Mouse (Mus musculus): ENCODE results near the gene Lin7c. TPM values are rescaled to one million over a fixed set of nuclear protein-coding genes. Genes with fewer than 3 reads are reported as not detected.

Lin7c gene
- polyA plus RNA-seq, 2 experiments = 20.5 to 53.4 TPM

- no peak for TF ChIP-seq POLR2A (IDR thresholded peaks at IDR 0.05; ENCODE audit: borderline replicate concordance, extremely low read depth, insufficient read depth, insufficient read length)
- 53% methylated on average over 2 of the region's 2 CpGs for WGBS
- Histone ChIP-seq H3K9me3 (ENCODE audit: control insufficient read depth, low read length) (no peaks in the 10 kb centered on the region), H3K4me3 (replicated peaks; ENCODE audit: low read length) (no peak overlapping the region), H3K4me2 (replicated peaks; ENCODE audit: low read depth, low read length, severe bottlenecking) (no peak overlapping the region), H3K36me3 (ENCODE audit: control insufficient read depth, insufficient read depth, low read length) (no peaks in the 10 kb centered on the region), H3K9ac (ENCODE audit: low read depth, low read length, severe bottlenecking) (no peak overlapping the region), H3K27ac (replicated peaks; ENCODE audit: low read depth, low read length) (no peak overlapping the region), H3K4me1 (ENCODE audit: control insufficient read depth, insufficient read depth, low read length) (peaks cover 16% of the 10 kb centered on the region), H3K27me3 (ENCODE audit: control insufficient read depth, insufficient read depth, low read length) (no peaks in the 10 kb centered on the region)
- ATAC-seq (ENCODE audit: low FRiP score, low read depth) (no peak), DNase-seq (ENCODE audit: low spot score) (no peak)
Measured at GRCm38 (mm10) chr2:109936410-109936755, 45.7 kb downstream of the Lin7c start.

- Histone ChIP-seq H3K4me2 (replicated peaks; ENCODE audit: low read depth, low read length, severe bottlenecking) (no peak overlapping the region), H3K9me3 (ENCODE audit: control insufficient read depth, low read length) (no peaks in the 10 kb centered on the region), H3K27me3 (ENCODE audit: control insufficient read depth, insufficient read depth, low read length) (no peaks in the 10 kb centered on the region), H3K27ac (replicated peaks; ENCODE audit: low read depth, low read length) (no peak overlapping the region), H3K36me3 (ENCODE audit: control insufficient read depth, insufficient read depth, low read length) (no peaks in the 10 kb centered on the region), H3K9ac (ENCODE audit: low read depth, low read length, severe bottlenecking) (no peak overlapping the region), H3K4me1 (ENCODE audit: control insufficient read depth, insufficient read depth, low read length) (peaks cover 11% of the 10 kb centered on the region; the same call in 1 of the 2 replicates), H3K4me3 (replicated peaks; ENCODE audit: low read length) (no peak overlapping the region)
- no peak for TF ChIP-seq POLR2A (IDR thresholded peaks at IDR 0.05; ENCODE audit: borderline replicate concordance, extremely low read depth, insufficient read depth, insufficient read length)
- no peak for ATAC-seq (ENCODE audit: low FRiP score, low read depth)
- 26% methylated on average over 5 of the region's 5 CpGs for WGBS
- no peak for DNase-seq (ENCODE audit: low spot score)
Measured at GRCm38 (mm10) chr2:109941973-109942444, 51.4 kb downstream of the Lin7c start.

GRCm38 (mm10) chr2:109942810-109943570, 52.3 kb downstream of the Lin7c start:
- no peak overlapping the region for H3K27ac ChIP-seq (replicated peaks; ENCODE audit: low read depth, low read length)
- WGBS = 75% methylated on average over 8 of the region's 8 CpGs

GRCm38 (mm10) chr2:109944995-109945394, 54.3 kb downstream of the Lin7c start:
- Histone ChIP-seq H3K9ac (ENCODE audit: low read depth, low read length, severe bottlenecking) (no peak overlapping the region), H3K4me1 (ENCODE audit: control insufficient read depth, insufficient read depth, low read length) (peaks cover 11% of the 10 kb centered on the region; the same call in 1 of the 2 replicates), H3K9me3 (ENCODE audit: control insufficient read depth, low read length) (no peaks in the 10 kb centered on the region), H3K27me3 (ENCODE audit: control insufficient read depth, insufficient read depth, low read length) (no peaks in the 10 kb centered on the region), H3K36me3 (ENCODE audit: control insufficient read depth, insufficient read depth, low read length) (peaks cover 2% of the 10 kb centered on the region; the same call in 1 of the 2 replicates), H3K27ac (replicated peaks; ENCODE audit: low read depth, low read length) (no peak overlapping the region), H3K4me2 (replicated peaks; ENCODE audit: low read depth, low read length, severe bottlenecking) (no peak overlapping the region), H3K4me3 (replicated peaks; ENCODE audit: low read length) (no peak overlapping the region)
- 72% methylated on average over 9 of the region's 9 CpGs for WGBS
- ATAC-seq (ENCODE audit: low FRiP score, low read depth) (no peak), DNase-seq (ENCODE audit: low spot score) (no peak)
- no peak for TF ChIP-seq POLR2A (IDR thresholded peaks at IDR 0.05; ENCODE audit: borderline replicate concordance, extremely low read depth, insufficient read depth, insufficient read length)

More at GRCm38 (mm10) chr2:109942810-109943570, 52.3 kb downstream of the Lin7c start:
- H3K9me3 ChIP-seq (ENCODE audit: control insufficient read depth, low read length) = no peaks in the 10 kb centered on the region
- no peak overlapping the region for H3K9ac ChIP-seq (ENCODE audit: low read depth, low read length, severe bottlenecking)
- no peak overlapping the region for H3K4me2 ChIP-seq (replicated peaks; ENCODE audit: low read depth, low read length, severe bottlenecking)
- peaks cover 11% of the 10 kb centered on the region; the same call in 1 of the 2 replicates for H3K4me1 ChIP-seq (ENCODE audit: control insufficient read depth, insufficient read depth, low read length)
- ATAC-seq (ENCODE audit: low FRiP score, low read depth) (no peak), DNase-seq (ENCODE audit: low spot score) (no peak)
- no peak for TF ChIP-seq POLR2A (IDR thresholded peaks at IDR 0.05; ENCODE audit: borderline replicate concordance, extremely low read depth, insufficient read depth, insufficient read length)
- H3K36me3 ChIP-seq (ENCODE audit: control insufficient read depth, insufficient read depth, low read length) = peaks cover under 1% of the 10 kb centered on the region; the same call in 1 of the 2 replicates
- H3K27me3 ChIP-seq (ENCODE audit: control insufficient read depth, insufficient read depth, low read length) = no peaks in the 10 kb centered on the region
- no peak overlapping the region for H3K4me3 ChIP-seq (replicated peaks; ENCODE audit: low read length)

GRCm38 (mm10) chr2:109945532-109945931, 54.9 kb downstream of the Lin7c start:
- H3K9me3 ChIP-seq (ENCODE audit: control insufficient read depth, low read length) = no peaks in the 10 kb centered on the region
- DNase-seq (ENCODE audit: low spot score) = no peak
- H3K36me3 ChIP-seq (ENCODE audit: control insufficient read depth, insufficient read depth, low read length) = peaks cover 2% of the 10 kb centered on the region; the same call in 1 of the 2 replicates
- ATAC-seq (ENCODE audit: low FRiP score, low read depth) = no peak
- TF ChIP-seq POLR2A (IDR thresholded peaks at IDR 0.05; ENCODE audit: borderline replicate concordance, extremely low read depth, insufficient read depth, insufficient read length) = no peak
- no peak overlapping the region for H3K27ac ChIP-seq (replicated peaks; ENCODE audit: low read depth, low read length)
- no peak overlapping the region for H3K4me3 ChIP-seq (replicated peaks; ENCODE audit: low read length)
- no peak overlapping the region for H3K9ac ChIP-seq (ENCODE audit: low read depth, low read length, severe bottlenecking)
- no peaks in the 10 kb centered on the region for H3K27me3 ChIP-seq (ENCODE audit: control insufficient read depth, insufficient read depth, low read length)
- 86% methylated on average over 4 of the region's 4 CpGs for WGBS
- peaks cover 13% of the 10 kb centered on the region for H3K4me1 ChIP-seq (ENCODE audit: control insufficient read depth, insufficient read depth, low read length)
- no peak overlapping the region for H3K4me2 ChIP-seq (replicated peaks; ENCODE audit: low read depth, low read length, severe bottlenecking)
